Mouse (Mus musculus) thymus, adult 2 months (tissue): Measurements from ENCODE around the gene Sycp2.

ENCODE experiments used
- CTCF ChIP-seq: fragments of 200-500 bp; IDR thresholded peaks from 2 replicates; pipeline ENCODE4 v1.5.1; 2012; ENCODE audit warnings: mild to moderate bottlenecking, control low read depth, low read length, moderate library complexity, borderline replicate concordance; ENCODE audit not compliant: control insufficient read depth, poor library complexity, insufficient read depth; ENCODE audit errors: extremely low read depth
- POLR2A ChIP-seq: fragments of 200-500 bp; IDR thresholded peaks from 2 replicates; pipeline ENCODE4 v1.6.1; 2012; ENCODE audit warnings: mild to moderate bottlenecking, low read length, control low read depth, moderate library complexity; ENCODE audit not compliant: control insufficient read depth, poor library complexity, insufficient read depth; ENCODE audit errors: extremely low read depth

- TF ChIP-seq POLR2A (no peak), CTCF (no peak)
Observed at GRCm38 (mm10) chr2:178428183-178428582, 20.7 kb upstream of the Sycp2 start.
